Mouse (Mus musculus) myocyte (in vitro differentiated cells): ENCODE measurements around the gene Zbtb42.

Experiments
- POLR2A ChIP-seq: IDR thresholded peaks from one replicate; pipeline ENCODE4 v1.6.1; 2011; ENCODE audit warnings: low read depth, mild to moderate bottlenecking, control low read depth, moderate library complexity; ENCODE audit not compliant: insufficient read length
- POLR2AphosphoS2 ChIP-seq: IDR thresholded peaks from one replicate; pipeline ENCODE4 v1.6.1; 2011; ENCODE audit warnings: low read depth, control low read depth; ENCODE audit not compliant: insufficient read length
- USF1 ChIP-seq: IDR thresholded peaks from one replicate; pipeline ENCODE4 v1.6.1; 2011; ENCODE audit warnings: low read depth, mild to moderate bottlenecking, control low read depth, moderate library complexity

DNA sequence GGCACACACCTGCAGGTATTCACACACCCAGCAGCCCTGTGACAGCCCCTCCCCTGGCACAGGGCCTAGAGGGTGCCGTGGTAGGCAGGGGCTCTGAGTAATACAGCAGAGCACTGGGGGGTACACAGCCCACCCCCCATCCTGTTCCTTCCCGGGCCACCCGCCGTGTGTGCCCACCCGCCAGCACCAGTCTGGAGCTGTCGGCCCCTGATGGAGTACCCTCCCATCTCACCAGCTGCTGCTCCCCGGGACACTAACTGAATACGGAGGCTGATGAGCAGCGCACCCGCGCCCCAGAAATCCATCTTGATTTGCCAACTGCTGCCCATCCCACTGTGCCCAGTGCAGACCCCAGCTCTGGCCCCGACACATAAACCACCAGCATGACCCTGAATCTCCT is 14.9 kb upstream of the Zbtb42 start:
- TF ChIP-seq POLR2A (no peak), POLR2AphosphoS2 (no peak), USF1 (no peak)
